Mouse (Mus musculus): ENCODE results near the gene Igll1.

DNA sequence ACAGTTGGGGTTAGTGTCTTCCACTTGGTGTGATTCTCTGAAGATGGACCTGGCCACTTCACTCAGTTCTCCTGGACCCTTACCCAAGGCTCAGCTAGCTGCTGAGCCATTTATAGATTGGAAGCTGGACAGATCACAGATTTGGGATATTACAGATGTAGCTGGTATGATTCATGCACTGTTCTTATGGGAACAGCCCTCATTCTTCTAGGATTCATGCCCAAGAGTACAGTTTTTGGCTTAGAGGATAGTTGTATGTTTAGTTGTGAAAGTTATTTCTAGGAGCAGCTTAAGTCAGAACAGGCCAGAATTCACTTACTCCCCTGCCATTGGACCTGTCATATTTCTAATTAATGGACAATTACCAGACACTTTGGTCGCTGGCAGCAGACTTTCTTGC, 49.7 kb upstream of the Igll1 start:
- TF ChIP-seq CTCF (IDR thresholded peaks at IDR 0.05; ENCODE audit: control insufficient read depth, insufficient read depth, low read length): no peak
- no peak for TF ChIP-seq POLR2A (IDR thresholded peaks at IDR 0.05; ENCODE audit: borderline replicate concordance, control insufficient read depth, low read depth, low read length)

All from bone marrow, adult 2 months (tissue).